Mouse (Mus musculus) large intestine, adult 2 months (tissue): Measurements from ENCODE around the gene BC051142. TPM values are rescaled to one million over a fixed set of nuclear protein-coding genes. Genes with fewer than 3 reads are reported as not detected.
"Not testable (repeated sequence)": the region's sequence is repeated elsewhere in the genome, so short reads cannot be mapped to it uniquely, and the experiment has no call there.

Experiments
- DNase-seq: peaks from one replicate; pipeline ENCODE4 v3.0.0-alpha.2; 2012; ENCODE audit warnings: low read depth, low spot score
- WGBS: fragments of 180-500 bp; shearing (Covaris S2); methylation state at CpG from one replicate; pipeline ENCODE4 v1.1.7; 2018; 5-methylcytosine and 5-hydroxymethylcytosine counted together
- polyA plus RNA-seq: library from polyadenylated mRNA; depleted of rRNA; stranded (reverse); fragments of >200 nt; gene quantifications from 2 replicates; pipeline ENCODE4 v1.2.3, GENCODE M21; 2012

The BC051142 gene
- polyA plus RNA-seq, 1 experiment: 0.64 TPM

DNA sequence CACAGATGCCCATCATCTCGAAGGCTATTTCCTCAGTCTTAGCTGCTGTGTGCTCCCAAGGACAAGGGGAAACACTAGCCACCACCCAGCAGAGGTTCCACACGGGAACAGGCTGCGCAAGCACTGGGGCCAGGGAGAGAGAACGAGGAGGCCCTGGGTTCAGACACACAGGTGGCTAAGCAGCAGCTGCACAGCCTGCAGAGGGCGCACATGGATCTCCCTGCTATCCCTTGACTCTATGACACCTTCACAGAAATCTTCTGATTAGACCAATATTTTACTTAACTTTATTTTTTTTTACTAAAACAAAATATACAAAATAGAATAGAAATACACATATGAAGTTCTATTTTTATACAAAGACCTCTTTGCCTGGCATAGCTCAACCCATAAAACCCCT is 1.3 kb upstream of the BC051142 start:
- WGBS: 63% methylated on average over 5 of the region's 5 CpGs
- DNase-seq: no peak

DNA sequence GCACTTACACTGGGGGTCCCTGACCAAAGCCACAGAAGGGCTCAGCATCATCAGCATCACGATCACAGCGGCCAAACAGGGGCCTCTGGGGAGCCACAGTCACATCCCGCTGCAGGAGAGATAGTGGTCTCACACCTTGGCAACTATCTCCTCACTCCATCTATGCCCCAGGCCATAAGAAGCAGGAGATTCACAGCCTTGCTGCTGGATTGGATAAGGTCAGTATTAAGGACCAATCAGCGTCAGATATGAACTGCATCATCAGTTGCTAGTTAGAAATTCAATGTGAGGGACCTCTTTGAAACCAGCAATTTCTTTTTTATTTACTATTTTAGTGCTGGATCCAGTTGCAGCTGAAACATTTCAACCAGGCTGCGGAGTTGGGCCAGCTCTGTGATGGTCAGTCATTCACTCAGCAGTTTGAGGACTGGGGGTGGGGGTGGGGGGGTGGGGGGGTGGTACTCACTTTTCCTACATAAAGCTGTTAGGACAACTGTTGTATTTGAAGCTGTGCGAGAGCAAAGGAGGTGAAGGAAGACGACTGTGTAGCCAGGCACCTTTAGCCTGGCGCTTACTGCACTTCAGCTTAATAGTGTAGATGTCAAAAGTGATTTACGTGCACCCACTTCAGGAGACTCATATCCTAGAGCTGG is 436 bp upstream of the BC051142 start:
- peak; percentile 78 for DNase-seq
- 20% methylated on average over 9 of the region's 9 CpGs for WGBS

DNA sequence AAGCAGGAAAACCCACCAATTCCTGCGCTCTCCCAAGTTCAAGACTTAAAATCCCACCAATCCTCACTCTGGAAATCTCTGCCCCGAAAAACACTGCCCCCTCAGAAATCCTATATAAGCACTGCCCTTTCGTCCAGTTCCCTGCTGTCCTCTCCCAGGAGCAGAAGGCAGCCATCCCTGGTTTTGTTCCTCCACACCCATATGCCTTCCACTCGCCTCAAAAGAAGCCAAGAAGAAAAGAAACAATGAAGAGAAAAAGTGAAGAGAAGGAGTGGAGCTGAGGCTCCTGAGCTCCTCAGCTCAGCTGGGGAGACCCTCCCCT is 735 bp downstream of the BC051142 start:
- no peak for DNase-seq
- 74% methylated on average over 4 of the region's 4 CpGs for WGBS

DNA sequence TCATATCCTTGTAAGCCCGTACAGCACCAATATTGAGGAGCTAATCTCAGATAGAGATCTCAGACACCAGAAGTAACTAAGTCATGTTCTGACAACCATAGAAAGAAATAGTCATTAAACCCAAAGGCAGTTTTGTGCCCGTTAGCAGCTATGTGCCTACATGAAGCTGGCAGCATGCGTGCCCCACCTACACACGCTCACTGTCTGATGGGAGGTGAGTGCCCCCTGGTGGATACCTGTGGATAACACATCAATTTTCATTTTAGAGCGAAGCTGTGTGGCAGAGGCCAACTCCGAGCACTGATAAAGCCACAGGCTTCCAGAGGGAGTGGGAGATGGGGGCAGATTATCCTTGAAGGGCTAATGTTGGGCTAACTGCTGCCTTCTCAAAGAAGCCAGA is 12.5 kb downstream of the BC051142 start:
- DNase-seq: peak; percentile 45
- WGBS: 17% methylated on average over 6 of the region's 6 CpGs

DNA sequence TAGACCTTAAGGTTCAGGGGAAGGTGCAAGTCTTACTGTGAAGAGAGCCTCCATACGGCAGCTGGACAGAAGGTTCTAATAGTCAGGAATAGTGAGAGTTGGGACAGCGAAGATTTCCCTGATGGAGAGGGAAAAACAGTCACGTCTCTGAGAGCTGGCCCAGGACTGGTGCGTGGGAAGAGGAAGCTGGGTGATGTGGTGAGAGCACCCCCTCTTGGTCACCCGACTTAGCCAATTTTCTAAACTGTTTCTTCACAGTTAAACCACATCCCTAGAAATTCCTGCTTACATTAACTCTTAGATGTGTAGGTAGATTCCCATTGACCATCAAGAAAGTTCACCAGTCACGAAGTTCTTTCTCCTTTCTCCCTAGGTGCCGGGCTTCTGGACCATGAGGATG is 21.4 kb downstream of the BC051142 start:
- DNase-seq: no peak
- WGBS: 67% methylated on average over 7 of the region's 7 CpGs

DNA sequence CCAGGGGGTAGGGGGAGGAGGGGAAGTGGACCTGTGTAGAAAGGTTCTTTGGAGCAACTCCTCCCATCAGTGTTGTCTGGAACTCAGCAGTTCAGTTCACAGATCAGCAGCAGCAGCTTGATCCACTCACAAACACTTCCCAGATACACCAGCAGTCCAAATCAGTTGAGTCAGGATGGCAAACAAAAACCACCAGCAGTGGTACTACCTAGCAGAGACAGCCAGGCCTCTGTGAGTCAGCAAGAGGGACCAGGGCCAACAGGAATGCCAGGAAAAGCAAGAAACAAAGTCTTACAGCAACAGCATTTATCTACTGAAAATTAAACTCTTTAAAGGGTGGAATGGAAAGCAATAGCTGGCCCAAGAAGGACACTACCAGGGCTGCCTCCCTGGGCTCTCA is 29.0 kb downstream of the BC051142 start:
- DNase-seq: no peak

DNA sequence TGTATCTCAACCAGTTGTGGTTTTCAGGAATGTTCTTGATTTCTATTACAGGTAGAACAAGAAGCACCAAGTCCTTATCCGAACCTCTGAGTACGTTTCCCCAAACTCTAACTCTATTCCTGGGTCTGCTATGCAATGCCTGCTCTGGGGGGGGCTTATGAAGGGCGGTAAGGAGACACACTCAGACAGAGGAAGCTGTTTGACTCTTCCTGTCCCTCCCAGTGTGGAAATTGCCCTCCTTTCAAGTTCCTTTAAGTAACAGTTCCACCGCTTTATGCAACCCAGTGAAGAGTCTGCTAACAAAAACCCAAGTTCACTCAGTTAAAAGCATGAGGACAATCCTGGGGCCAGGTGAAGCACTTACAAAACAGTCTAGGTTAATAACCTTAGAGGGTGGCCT is 38.5 kb downstream of the BC051142 start:
- WGBS: 49% methylated on average over 4 of the region's 4 CpGs
- no peak for DNase-seq

DNA sequence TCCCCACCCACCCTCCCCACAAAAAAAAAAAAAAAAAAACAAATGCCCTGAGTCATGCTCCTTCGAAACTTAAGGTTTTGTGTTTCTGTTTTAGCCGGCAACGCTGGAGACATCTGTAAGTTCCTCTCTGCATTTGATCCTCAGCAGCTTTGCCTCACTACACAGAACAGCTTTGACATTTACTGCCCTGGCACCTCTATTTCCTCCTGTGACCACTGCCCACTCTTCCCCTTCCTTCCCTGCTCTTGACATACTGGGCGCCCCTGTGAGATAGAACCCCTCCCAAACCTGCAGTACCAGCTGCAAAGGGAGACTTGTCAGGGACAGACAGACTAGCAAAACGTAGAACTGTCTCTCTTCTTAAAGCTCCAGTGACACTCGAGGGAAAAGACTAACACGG is 39.0 kb downstream of the BC051142 start:
- 45% methylated on average over 7 of the region's 7 CpGs for WGBS
- no peak for DNase-seq

DNA sequence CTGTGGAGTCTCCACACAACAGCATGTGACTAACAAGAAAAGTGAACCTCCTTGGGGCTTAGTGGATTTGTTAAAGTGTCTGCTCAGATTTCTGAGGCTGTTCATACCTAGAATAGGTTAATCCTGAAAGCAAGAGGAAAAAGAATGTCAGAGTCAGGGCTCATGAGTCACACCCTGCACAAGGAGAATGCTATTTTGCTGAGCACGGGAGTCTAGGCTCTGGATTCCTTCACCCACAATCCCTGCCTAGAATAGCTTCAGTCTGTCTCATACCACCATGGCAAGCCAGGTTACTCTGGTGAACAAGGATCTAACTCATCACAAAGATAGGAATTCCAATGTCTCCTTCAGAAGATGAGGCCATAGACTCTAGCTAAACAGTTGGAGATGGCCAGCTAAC is 40.0 kb downstream of the BC051142 start:
- no peak for DNase-seq
- WGBS: 20% methylated on average over 1 of the region's 1 CpGs

DNA sequence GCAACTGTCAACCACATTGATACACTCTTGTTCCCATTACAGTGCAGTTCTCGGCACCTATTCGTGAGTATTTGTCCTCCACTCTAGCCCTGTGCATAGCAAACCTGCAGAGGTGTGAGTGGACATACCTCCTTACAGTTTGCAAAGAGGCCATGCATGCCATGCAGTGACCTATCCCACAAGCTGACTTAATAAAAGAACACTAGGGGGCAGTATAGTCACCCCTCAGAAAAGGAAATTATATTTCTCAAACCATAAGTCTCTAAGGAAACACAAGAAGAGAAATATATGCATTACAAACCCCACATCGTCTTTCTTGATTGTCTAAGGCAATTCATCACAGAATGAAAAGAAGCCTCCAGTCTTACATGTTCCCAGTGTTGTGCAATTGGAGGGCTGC is 41.2 kb downstream of the BC051142 start:
- DNase-seq: peak; percentile 46
- whole genome bisulfite sequencing: 37% methylated on average over 3 of the region's 3 CpGs

DNA sequence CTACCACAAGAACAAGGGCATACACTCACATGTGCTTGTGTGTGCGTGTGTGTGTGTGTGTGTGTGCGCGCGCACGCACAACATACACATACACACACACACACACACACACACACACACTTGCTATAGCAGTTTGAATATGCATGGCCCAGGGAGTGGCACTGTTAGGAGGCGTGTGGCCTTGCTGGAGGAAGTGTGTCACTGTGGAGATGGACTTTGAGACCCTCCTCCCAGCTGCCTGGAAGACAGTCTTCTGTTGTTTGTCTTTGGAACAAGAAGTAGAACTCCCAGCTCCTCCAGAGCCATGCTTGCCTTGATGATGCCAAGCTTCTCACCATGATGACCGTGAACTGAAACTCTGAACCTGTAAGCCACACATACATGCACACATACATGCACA is 43.4 kb downstream of the BC051142 start:
- 50% methylated on average over 7 of the region's 7 CpGs for WGBS
- DNase-seq: peak; percentile 64

DNA sequence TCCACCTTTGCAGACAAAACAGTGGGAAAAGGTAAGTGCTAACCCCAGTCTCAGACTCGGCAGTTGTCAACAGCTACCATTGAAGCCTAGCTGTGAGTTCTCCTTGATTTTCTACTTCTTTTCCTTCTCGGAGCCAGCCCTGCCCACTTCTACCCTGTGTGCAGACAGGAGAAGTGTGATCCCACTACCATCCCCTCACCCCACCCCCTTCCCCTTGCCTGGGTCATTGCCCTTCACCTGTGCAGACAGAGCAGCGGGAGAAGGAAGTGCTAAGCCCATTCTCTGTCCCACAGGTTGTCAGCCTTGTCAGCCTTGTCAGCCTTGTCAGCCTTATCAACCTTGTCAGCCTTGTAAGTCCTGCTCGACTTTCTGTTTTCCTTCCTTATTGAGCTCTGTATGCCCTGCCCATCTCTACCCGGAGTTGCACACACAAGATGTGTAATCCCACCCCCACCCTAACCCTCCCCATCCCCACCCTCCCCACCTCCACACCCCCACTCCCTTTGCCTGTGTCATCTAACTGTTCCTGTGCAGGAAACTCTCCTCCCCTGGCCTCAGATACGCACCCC is 49.9 kb downstream of the BC051142 start:
- no peak for DNase-seq
- 15% methylated on average over 6 of the region's 6 CpGs for WGBS

DNA sequence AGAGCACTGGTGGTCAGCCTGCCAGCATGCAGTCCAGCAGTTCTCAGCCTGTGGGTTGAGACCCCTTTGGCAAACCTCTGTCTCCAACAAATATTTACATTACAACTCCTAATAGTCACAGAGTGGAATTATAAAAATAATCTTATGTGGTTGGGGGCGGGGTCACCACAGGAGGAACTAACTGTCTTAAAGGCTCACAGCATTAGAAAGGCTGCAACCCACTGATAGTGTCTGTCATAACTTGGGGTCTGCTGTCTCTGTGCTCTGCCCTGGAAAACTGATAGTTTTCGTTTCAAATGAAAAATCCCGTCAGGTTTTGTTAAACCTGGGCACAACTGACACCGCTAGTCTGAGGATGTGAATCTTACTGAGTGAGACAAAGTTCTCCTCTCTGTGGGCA is 59.0 kb downstream of the BC051142 start:
- no peak for DNase-seq

DNA sequence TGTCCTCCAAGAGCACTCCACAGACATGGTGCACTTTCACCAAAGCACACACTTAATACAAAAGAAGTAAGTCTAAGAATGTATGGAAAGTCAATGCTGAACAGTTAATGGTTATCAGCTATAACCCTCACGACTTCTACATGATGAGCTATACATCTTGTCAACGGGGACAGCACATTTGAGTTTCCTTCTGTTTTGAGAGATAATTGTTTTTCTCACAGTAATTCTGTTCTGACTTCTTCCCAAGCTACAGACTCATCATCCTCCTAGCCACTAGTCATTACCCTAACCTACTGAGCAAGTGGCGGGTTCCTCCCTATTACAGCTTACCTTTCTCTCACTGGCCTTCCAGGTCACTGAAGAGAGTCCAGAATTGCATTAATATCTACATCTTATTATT is 60.6 kb downstream of the BC051142 start:
- DNase-seq: no peak
- 91% methylated on average over 3 of the region's 3 CpGs for WGBS

More for the DNA sequence above, 59.0 kb downstream of the BC051142 start:
- 74% methylated on average over 4 of the region's 4 CpGs for WGBS

DNA sequence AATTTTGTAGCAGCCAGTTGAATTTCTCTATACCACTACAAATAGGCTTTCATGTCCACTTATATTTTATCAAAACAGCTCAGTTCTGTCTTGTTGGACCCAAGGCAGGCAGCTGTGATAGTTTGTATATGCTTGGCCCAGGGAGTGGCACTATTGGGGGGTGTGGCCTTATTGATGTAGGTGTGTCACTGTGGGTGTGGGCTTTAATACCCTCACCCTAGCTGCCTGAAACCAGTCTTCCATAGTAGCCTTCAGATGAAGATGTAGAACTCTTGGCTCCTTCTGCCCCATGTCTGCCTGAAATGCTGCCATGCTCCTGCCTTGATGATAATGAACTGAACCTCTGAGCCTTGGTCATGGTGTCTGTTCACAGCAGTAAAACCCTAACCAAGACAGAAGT is 67.3 kb downstream of the BC051142 start:
- DNase-seq: not testable (repeated sequence)

DNA sequence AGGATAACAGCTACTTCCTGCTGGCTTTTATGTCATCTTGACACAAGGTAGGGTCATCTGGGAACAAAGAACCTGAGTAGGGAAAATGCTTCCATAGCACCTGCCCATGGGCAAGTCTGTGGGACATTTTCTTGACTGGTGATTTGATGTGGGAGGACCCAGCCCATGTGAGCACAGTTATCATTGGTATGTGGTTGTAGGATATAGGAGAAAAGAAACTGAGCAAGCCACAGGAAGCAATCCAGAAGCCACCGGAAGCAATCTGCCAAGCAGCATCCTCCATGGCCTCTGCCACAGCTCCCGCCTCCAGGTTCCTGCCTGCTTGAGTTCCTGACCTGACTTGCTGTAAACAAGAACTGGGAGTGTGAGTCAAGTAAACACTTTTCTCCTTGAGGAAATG is 71.9 kb downstream of the BC051142 start:
- WGBS: 62% methylated on average over 2 of the region's 2 CpGs
- DNase-seq: no peak

DNA sequence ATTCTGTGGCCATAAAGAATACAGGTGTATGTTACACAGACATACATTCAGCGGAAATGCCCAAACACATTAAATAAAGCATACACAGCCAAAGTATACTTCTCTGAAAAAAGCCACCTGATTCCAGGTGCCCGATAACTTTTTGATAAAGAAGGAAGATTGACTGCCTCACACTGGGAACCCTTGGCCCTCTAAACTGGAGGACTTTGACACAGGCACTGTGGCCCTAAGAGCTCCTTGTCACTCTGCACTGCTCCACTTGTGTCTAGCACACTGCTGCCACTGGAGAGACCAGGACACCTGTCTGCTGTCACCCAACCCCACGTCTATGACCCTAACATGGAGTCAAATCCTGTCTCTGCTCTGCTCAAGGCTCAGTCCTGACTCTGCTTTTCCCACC is 76.4 kb downstream of the BC051142 start:
- 45% methylated on average over 3 of the region's 3 CpGs for WGBS
- DNase-seq: no peak

DNA sequence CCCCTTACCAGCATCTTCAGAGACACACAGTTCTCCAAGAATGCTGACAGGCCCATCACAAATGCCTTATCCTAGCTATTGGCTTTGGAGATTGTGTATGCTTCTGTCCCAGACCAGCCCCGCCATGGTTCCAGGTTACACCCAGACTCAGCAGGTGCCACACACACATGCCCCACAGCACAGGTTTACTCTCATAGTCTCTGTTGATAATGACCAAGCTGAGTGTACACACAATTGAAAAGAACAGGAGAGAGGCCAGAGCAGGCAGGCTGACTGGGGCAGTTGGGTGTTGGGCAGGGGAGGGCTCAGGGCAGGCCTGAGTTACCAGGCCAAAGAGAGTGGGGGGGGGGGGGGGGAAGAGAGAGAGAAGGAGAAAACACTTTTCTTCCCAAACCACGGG is 77.8 kb downstream of the BC051142 start:
- 37% methylated on average over 1 of the region's 2 CpGs for WGBS
- no peak for DNase-seq

DNA sequence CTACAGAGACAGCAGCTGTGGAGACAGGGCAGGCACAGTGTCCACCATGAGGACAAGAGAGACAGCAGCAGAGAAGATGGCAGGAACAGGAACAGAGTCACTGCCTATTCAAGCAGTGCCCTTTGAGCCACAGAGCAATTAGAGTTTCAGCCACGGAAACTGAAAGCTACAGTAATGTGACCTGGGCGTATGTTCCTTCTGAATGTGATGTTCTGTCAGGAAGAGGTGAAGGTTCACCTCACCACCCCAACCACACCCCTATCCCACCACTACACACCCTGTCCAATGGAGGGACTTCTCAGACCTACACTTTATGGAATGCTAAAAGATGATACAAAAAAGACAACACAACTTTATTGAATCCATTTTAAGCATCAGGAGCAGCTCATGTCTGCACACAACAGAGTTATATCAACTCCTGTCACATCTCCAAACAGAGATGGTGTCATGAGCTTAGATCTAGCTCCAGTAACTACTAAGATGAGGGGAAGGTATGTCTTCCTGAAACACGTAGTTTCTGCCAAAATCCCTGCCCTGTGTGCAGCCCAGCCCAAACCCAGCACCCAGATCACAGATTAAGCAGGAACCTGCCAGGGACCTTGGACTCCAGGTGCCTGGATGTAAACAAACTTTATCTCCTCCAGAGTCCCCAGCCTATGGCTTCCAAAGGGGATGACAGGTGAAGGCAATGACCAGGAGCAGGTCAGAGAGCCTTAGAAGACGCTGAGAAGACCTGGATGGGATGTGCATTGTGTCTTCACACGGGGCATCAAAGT is 78.8 kb downstream of the BC051142 start, which contains the start of gene Btnl4:
Gene Btnl4, minus strand, starts transcription at position 81 of the 776 bp plus-strand sequence.
- WGBS: 29% methylated on average over 5 of the region's 5 CpGs
- DNase-seq: not testable (repeated sequence)

DNA sequence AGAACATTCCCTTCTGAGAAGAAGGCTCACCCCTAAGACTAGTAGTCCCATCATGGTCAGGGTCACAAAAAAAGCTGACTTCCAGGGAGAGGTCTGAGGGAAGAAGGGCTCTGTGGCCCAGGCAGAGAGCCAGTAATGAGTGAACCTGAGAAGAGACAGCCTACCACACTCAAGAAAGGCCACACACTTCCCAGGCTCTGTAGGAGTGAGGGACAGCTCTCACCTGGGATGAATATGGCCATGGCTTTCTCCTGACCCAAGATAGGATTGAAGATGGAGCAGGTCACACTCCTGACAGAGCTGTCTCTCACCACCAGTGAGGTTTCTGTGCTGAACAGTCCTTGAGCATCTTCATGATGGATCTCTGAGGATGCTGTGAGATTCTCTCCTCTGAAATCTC is 94.2 kb downstream of the BC051142 start:
- DNase-seq: no peak

DNA sequence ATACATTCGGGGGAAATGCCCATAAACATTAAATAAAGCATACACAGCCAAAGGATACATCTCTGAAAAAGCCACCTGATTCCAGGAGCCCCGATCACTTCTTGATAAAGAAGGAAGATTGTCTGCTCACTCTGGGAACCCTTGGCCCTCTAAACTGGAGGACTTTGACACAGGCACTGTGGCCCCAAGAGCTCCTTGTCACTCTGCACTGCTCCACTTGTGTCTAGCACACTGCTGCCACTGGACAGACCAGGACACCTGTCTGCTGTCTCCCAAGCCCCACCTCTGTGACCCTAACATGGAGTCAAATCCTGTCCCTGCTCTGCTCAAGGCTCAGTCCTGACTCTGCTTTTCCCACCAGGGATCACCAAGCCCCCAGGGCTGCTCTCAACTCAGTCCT is 96.5 kb downstream of the BC051142 start:
- 26% methylated on average over 2 of the region's 2 CpGs for WGBS
- DNase-seq: not testable (repeated sequence)
